Mouse (Mus musculus) liver, postnatal 0 days (tissue): Measurements from ENCODE around the gene Abcg2.

ENCODE experiments used
- CTCF ChIP-seq: sonication (generic); IDR thresholded peaks from 2 replicates; pipeline ENCODE4 v1.5.1; 2016; ENCODE audit warnings: antibody characterized with exemption, low read depth
- EP300 ChIP-seq: IDR thresholded peaks from 2 replicates; pipeline ENCODE4 v1.6.1; 2016; ENCODE audit warnings: antibody characterized with exemption, low read depth, mild to moderate bottlenecking

DNA sequence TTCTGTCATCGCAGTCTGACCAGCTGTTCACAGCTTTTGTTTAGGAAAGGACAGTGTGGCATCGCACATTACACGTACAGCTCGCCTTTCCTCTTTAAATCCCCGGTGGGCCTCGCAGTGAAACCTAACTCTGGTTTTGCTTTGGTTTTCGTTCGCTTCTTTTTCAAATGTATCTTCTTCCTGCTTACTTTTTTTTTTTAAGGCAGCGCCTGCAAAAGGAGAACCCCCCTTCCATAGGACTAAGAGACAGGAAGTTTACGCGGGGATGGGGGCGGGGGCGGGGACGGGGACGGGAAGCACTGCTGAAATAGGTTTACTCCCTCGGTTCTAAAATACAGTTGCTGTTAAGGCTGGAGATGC is 12.0 kb downstream of the Abcg2 start:
- TF ChIP-seq CTCF (no peak), EP300 (no peak)
